Mouse (Mus musculus): ENCODE results near the gene Lsm4.

Gene Lsm4

DNA sequence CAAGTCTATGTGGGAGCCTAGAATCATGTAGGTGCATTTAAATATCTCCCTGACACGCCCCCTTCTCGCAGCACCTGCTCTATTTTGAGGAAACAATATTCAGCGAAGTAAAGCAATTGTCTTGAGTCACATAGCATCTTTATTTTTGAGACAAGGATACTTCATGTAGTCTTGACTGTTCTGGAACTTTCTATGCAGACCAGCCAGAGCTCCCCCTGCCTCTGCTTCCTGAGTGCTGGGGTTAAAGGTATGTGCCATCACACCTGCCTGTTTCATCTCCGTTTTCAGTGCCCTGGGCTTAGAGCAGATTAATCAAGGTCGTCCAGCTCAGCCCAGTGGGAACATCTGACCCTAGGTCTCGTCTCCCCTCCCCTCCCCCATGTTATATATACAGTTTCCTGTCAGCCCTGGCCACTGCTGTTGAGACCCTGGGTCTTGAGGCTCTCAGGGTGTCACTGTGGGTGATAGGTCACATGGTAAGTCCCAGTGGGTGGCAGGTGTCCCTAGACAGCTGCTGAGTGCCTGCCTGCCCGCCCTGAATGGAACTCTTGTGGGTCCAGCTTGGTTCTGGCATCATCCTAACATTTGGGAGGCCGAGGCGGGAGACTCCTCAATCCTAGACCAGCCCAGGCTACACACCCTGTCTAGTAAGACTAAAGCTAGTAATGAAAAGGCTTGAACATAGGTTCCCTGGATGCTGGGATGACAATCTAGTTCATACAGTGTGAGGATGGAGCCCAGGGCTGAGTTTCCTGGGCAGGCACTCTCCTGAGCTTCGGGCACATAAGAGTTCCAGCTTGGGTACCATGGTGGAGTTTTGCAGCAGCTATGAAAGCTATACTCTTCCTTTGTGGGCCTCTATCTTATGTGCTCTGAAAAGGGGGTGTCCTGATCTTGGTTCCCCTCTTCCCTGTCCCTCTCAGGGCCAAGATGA lies 28.3 kb downstream of the Lsm4 start:
- no peak for DNase-seq

GRCm38 (mm10) chr8:70701982-70702841 lies 29.2 kb downstream of the Lsm4 start:
- no peak for DNase-seq

- DNase-seq = no peak
These were observed 29.8 kb downstream of the Lsm4 start for GRCm38 (mm10) chr8:70702842-70703182.

- no peak for DNase-seq
These were observed 30.2 kb downstream of the Lsm4 start, which contains the start of gene Iqcn for GRCm38 (mm10) chr8:70703287-70703686. Gene Iqcn (plus strand): TSS chr8:70703457.

DNA sequence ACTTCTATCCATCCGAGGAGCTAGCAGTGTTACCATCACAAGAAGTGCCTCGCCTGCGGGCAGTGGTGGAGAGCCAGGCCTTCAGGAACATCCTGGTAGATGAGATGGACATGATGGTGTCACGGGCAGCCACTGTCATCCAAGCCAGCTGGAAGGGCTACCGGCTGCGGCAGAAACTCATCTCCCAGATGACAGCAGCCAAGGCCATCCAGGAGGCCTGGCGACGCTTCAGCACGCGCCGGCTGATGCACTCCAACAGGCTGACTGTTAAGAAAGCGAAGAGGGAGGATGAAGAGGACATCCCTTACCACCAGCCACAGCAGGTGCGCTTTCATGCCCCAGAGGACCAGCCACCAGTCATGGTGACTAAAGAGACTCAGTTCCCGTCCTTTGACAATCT lies 35.2 kb downstream of the Lsm4 start:
- DNase-seq = no peak

DNA sequence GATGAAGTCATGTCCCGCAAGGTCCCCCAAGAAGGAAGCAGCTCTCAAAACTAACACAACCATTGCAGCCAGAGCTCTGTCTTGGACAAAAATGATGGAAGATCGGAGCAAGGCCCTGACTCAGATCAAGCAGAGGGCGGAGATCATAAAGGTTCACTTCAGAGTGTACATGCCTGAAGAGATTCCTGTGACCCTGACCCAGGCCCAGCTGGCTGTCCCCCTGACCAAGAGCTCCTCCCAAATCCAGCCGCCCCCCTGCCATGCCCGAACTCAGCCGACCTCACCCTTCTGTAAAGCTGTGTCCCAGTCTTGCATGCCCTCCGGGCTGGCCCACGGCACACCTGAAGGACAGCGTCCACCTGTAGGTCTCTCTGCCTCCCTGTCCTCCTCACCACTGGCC lies 36.7 kb downstream of the Lsm4 start:
- DNase-seq = no peak

DNA sequence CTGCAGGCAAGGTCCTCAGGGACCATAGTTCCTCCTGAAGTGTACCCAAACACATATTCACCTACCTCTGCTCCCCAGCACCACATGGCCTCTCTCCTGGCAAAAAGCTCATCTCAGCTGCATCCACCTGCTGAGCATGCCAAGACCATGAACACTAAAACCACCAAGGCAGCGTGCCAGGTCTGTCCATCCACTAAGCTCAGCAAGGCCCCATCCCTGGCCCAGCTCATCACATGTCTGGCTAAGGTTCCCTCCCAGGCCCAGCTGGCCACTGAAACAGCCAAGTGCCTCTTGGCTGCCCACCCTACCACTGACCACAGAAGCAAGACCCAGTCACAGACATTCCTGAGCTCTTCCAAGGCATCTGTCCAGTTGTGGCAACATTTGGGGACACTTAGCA lies 37.2 kb downstream of the Lsm4 start:
- no peak for DNase-seq

GRCm38 (mm10) chr8:70711041-70711440 lies 38.0 kb downstream of the Lsm4 start:
- DNase-seq = no peak

GRCm38 (mm10) chr8:70713991-70714390 lies 40.9 kb downstream of the Lsm4 start:
- no peak for DNase-seq

GRCm38 (mm10) chr8:70715086-70715485 lies 42.0 kb downstream of the Lsm4 start:
- no peak for DNase-seq

- peak; percentile 4 for DNase-seq
These were observed 43.7 kb downstream of the Lsm4 start for GRCm38 (mm10) chr8:70716521-70717400.

DNA sequence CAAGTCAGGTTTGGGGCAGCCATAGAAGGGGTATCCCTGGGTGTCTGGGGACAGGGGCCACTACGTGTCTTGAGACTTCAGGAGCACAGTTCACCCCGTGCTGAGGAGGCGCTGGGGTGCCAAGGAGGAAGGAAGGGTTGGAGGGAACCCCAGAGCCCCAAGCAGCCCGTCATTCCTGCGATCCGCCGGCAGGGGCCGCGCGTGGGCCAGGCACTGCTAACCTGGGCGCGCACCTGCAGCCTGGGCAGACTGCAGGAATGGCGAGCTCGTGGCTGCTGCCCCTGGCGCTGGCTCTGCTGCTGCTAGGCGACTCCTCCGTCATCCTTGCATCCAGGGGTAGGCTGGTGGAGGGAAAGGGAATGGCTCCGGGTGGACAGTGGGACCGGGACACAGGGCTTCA lies 45.2 kb downstream of the Lsm4 start, which contains the start of gene Gm3336:
TSS of gene Gm3336 (plus strand) at position 247 of the 400 bp plus-strand sequence.
- peak; percentile 81 for DNase-seq

GRCm38 (mm10) chr8:70719796-70720270 lies 46.8 kb downstream of the Lsm4 start:
- DNase-seq = peak; percentile 13

GRCm38 (mm10) chr8:70720739-70721138 lies 47.7 kb downstream of the Lsm4 start:
- peak; percentile 86 for DNase-seq

DNA sequence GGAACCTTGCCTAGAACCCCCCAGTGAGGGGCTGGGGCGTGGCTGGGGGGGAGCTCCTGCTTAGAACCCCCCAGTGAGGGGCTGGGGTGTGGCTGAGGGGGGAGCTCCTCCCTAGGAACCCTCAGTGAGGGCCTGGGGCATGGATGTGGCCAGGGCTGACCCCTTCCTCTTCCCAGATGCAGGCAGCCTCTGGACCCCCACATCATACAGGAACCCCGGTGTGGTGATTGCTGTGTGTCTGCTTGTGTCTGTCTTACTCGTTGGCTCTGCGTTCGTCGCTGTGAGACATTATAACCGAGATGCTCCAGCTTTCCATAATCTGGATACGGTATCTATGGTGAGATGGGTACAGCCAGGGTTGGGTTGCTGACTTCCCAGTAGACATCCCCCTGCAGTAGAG lies 48.6 kb downstream of the Lsm4 start:
- DNase-seq = peak; percentile 3

DNA sequence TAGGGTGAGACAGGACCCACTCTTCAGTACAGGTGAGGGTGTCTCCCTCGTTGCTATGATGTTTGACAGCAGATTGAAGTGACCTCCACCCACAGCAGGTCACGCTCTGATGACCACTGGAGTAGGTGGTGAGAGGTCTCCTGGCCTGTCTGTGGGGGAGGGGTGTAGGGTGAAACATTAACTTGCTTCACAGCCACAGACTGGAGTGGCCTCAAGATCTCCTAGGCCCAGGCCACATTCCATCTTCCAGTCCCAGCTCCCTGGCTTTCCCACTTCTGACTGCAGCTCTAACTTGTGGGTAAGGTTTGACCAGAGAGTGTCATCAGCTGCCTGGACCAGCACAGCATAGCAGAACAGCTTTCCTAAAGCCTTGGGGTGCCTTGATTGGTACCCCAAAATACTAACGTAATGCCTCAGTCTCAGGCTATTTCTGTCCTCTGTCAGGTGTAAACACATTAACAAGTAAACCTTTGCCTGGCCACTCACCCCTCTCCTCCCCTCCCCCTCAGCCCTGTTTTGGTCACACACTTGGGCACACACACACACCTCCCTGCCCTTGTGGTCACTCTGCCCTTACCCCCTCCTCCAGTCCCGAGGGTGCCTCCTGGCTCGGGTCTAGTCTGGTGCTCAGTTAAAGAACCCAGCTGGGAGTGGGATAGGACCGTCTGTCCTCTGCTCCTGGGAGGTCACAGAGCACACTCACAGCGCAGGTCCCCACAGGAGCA lies 50.6 kb downstream of the Lsm4 start, which contains the start of gene Pde4c:
TSS of gene Pde4c (plus strand) at position 235 of the 725 bp plus-strand sequence.
- peak; percentile 94 for DNase-seq

- no peak for DNase-seq
These were observed 51.2 kb downstream of the Lsm4 start for GRCm38 (mm10) chr8:70724216-70724615.

DNA sequence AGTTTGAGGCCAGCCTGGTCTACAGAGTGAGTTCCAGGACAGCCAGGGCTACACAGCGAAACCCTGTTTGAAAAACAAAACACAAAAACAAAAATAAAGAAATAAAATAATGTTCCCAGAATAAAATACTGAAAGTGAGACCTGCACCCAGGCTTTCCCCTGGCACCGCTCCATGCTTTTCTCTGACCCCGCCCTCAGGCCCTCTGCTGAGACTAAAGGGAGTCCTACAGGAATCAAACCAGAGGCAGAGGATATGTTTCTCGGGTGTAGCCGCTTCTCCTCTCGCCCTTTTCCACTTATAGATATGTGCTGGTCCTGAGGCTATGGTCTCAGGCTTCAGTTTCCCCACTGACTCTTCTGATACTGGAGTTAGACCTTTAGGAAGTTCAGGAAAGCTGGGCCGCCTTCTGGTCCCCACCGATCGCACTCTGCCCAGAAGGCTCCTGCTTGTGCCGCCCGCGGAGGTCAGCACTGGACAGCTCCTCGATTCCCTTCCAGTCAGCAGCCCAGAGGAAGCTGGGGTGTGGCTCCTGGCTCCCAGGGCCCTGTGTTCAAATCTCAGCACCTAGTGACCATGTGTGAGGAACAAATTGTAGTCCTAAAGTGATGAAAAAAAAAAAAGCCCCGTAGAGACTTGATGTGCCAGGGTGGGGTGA lies 52.9 kb downstream of the Lsm4 start:
- peak; percentile 70 for DNase-seq

- no peak for DNase-seq
These were observed 53.7 kb downstream of the Lsm4 start for GRCm38 (mm10) chr8:70726721-70727120.

All from kidney, postnatal 14 days (tissue).